Mouse (Mus musculus): ENCODE measurements around the gene Trpc2. TPM values are rescaled to one million over a fixed set of nuclear protein-coding genes. Genes with fewer than 3 reads are reported as not detected.

The Trpc2 gene
- polyA plus RNA-seq (2015; fragmentation: Nextera tagmentation; extraction: Ambion mirVana) = 0.05 TPM in 1 of 2 replicates, not detected in the other

DNA sequence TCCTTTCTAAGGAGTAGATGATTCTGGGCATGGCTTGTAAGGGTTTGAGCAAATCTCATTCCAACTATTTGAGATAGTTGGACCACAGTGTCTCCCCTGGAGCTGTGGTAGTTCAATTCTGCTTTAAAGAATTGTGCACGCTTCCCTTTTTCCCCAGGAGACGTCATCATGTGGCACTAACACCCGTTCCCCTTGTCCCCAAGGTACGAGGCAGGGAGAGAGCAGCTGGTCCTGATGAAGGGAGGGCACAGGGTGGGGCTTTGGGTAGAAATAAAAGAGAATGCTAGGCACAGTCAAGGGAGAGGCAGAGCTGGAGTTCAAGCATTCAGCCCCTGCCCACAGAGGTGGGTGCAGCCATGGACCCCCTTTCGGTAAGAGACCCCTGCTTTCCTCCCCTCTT is at the start of gene Trpc2:
Gene Trpc2 (plus strand): TSS at position 301 of the 400 bp plus-strand sequence.

DNA sequence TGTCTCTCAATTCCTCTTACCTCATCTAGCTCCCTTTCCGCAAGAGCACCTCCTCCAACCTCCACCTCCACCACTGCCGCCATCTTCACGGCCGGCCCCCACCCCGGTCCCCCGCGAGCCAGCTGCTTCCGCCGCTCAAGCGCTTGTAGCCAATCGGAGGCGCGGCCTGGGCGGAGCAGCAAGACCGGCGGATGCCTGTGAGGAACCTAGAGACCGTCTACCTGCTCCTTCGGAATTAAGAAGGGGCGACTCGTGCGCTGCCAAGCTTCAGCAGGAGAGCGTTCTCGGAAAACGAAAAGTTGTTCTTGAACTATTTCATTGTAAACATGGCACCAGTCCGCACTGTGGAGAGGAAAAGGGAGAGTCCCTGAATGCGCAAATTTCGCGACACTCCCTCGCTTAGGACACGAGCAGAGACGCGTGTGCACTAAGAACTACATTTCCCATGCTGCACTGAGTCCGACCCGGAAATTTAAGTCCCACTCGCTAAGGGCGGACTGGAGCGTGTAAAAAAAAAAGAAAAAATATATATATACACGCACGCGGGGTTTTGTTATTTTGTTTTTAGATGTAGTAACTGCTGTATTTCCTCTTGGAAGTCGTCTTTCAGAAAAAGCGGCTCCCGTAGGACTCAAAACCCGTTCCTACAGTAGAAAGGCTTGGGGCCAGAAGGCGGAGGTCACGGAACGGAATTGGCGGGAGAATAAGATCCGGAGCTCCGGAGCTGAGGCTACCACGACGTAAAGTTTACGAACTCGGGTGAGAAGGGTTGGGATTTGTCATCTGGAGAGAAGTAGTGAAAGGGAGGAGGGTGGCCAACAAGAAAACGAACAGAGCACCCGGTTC is 17.6 kb upstream of the Trpc2 start, which contains the start of the genes Rnf121, Xndc1 and Xntrpc:
Gene Rnf121 (minus strand): TSS at position 424 of the 846 bp plus-strand sequence.
Gene Xndc1 (plus strand): TSS at position 466 of the 846 bp plus-strand sequence.
Gene Xntrpc (plus strand): TSS at position 668 of the 846 bp plus-strand sequence.

DNA sequence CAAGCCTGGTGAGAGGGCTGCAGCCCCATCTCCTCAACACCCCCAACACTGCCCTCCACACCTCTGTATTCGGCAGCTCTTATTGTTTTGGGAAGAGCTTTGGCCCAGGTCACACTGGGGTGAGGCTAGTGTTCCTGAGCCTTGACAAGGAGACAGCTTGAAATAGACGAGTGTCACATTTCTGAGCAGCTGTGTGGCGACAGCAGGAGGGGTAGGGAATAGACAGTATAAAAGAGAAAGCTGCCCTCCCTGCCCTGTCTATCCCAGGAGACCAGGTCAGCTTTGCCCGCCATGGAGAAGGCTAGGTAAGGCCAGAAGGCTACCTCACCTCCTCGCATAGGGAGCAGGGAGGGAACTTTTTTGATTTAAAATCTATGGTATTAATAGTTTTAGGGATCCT is 18.6 kb downstream of the Trpc2 start, which contains the start of gene Art1:
Gene Art1 (plus strand): TSS at position 257 of the 400 bp plus-strand sequence.

DNA sequence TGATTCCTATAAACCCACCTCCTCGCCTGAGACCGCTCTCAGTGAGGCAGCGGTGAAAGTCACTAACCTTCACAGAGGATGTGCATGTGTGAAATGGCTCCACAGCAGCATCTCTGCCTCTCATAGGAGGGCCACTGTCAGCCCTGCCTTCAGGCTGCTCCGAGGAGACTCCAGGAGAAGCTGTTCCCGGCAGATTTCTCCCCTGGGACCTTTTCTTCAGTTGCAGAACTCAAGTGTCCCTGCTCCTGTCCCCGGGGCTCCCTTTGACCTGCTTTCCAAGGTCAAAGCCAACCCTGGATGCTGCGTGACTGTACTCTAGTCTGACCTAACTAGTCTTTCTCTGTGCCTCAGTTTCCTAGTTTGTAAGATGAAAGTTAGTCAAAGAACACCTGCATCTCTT is 26.3 kb downstream of the Trpc2 start, which contains the start of gene Art5:
Gene Art5 (minus strand): TSS at position 319 of the 400 bp plus-strand sequence.

DNA sequence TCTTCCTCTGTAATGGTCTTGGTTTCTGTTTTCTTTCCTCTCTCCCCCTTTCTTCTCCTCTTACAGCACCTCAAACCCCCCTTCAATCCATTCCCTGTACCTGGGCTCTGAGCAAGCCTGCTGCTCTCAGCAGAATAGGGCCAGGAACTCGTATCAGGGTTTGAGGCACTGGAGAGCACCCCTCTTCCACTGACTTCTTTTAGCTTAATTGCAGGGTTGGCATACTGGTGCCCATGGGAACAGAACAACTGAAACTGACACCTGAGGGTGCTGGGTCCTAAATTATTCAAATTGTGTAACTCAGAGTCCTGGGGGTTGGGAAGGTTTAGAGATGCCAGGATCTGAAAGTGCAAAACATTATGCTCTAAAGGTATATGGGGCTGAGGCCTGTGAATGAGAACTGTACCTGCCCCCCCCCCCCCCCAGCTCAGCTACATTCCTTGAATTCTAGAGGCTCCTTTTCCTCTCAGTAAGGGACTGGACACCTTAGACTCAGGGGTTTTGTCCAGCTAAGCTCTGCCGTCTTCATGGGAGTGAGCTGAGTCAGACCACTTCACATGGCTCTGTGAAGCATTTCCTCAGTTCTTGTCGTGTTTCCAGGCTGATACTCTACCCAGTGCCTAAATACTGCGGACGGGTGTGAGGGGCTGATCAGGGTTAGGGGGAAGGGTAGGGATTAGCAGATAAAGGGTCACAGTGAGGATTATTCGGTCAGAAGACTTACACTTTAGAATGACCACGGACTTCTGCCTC is 33.8 kb downstream of the Trpc2 start, which contains the start of gene Chrna10:
Gene Chrna10 (minus strand): TSS at position 250 of the 753 bp plus-strand sequence.

Other genes with a start within 250 kb of the Trpc2 start
- gene Inppl1, start 244.9 kb upstream of the Trpc2 start, polyA plus RNA-seq (2015; fragmentation: Nextera tagmentation; extraction: Ambion mirVana) = 45.7 TPM in 2 replicates
- gene Folr2, start 225.9 kb upstream of the Trpc2 start, polyA plus RNA-seq (2015; fragmentation: Nextera tagmentation; extraction: Ambion mirVana) = 9.6 and 15.0 TPM in 2 replicates
- 27.1 and 30.5 TPM in 2 replicates for gene Anapc15, start 219.4 kb upstream of the Trpc2 start, polyA plus RNA-seq (2015; fragmentation: Nextera tagmentation; extraction: Ambion mirVana)
- gene Folr1, start 212.3 kb upstream of the Trpc2 start, polyA plus RNA-seq (2015; fragmentation: Nextera tagmentation; extraction: Ambion mirVana) = 1.1 and 1.7 TPM in 2 replicates
- 111 and 138 TPM in 2 replicates for gene Lamtor1, start 177.2 kb upstream of the Trpc2 start, polyA plus RNA-seq (2015; fragmentation: Nextera tagmentation; extraction: Ambion mirVana)
- not detected in 2 replicates for gene Tomt, start 176.8 kb upstream of the Trpc2 start, polyA plus RNA-seq (2015; fragmentation: Nextera tagmentation; extraction: Ambion mirVana)
- gene Lrrc51, start 149.2 kb upstream of the Trpc2 start, polyA plus RNA-seq (2015; fragmentation: Nextera tagmentation; extraction: Ambion mirVana) = 6.2 and 8.0 TPM in 2 replicates
- 22.6 and 29.4 TPM in 2 replicates for gene Numa1, start 149.0 kb upstream of the Trpc2 start, polyA plus RNA-seq (2015; fragmentation: Nextera tagmentation; extraction: Ambion mirVana)
- gene Il18bp, start 64.4 kb upstream of the Trpc2 start, polyA plus RNA-seq (2015; fragmentation: Nextera tagmentation; extraction: Ambion mirVana) = 2.0 and 2.3 TPM in 2 replicates
- gene Rnf121, start 17.6 kb upstream of the Trpc2 start, polyA plus RNA-seq (2015; fragmentation: Nextera tagmentation; extraction: Ambion mirVana) = 15.8 and 16.1 TPM in 2 replicates
- gene Xndc1, start 17.6 kb upstream of the Trpc2 start, polyA plus RNA-seq (2015; fragmentation: Nextera tagmentation; extraction: Ambion mirVana) = 8.2 and 9.5 TPM in 2 replicates
- 0.27 and 0.49 TPM in 2 replicates for gene Xntrpc, start 17.4 kb upstream of the Trpc2 start, polyA plus RNA-seq (2015; fragmentation: Nextera tagmentation; extraction: Ambion mirVana)
- 388 and 438 TPM in 2 replicates for gene Art1, start 18.6 kb downstream of the Trpc2 start, polyA plus RNA-seq (2015; fragmentation: Nextera tagmentation; extraction: Ambion mirVana)
- gene Art5, start 26.4 kb downstream of the Trpc2 start, polyA plus RNA-seq (2015; fragmentation: Nextera tagmentation; extraction: Ambion mirVana) = 21.8 and 25.9 TPM in 2 replicates
- gene Chrna10, start 33.7 kb downstream of the Trpc2 start, polyA plus RNA-seq (2015; fragmentation: Nextera tagmentation; extraction: Ambion mirVana) = 0.13 and 0.37 TPM in 2 replicates
- gene Nup98, start 127.1 kb downstream of the Trpc2 start, polyA plus RNA-seq (2015; fragmentation: Nextera tagmentation; extraction: Ambion mirVana) = 10.3 and 11.9 TPM in 2 replicates
- gene Pgap2, start 127.1 kb downstream of the Trpc2 start, polyA plus RNA-seq (2015; fragmentation: Nextera tagmentation; extraction: Ambion mirVana) = 44.4 and 45.1 TPM in 2 replicates
- 40.2 and 53.1 TPM in 2 replicates for gene Rhog, start 172.9 kb downstream of the Trpc2 start, polyA plus RNA-seq (2015; fragmentation: Nextera tagmentation; extraction: Ambion mirVana)
- gene Stim1, start 184.7 kb downstream of the Trpc2 start, polyA plus RNA-seq (2015; fragmentation: Nextera tagmentation; extraction: Ambion mirVana) = 93.1 and 102 TPM in 2 replicates